Mouse (Mus musculus): ENCODE data around the gene Otop3. TPM values are rescaled to one million over a fixed set of nuclear protein-coding genes. Genes with fewer than 3 reads are reported as not detected.

The Otop3 gene
- total RNA-seq (2014; rRNA removed) (not detected in 2 replicates), polyA plus RNA-seq (2012; rRNA removed) (not detected in 2 replicates)

- Histone ChIP-seq H3K9ac (ENCODE audit: low read depth, low read length) (no peak within 1 kb of the TSS), H3K4me1 (ENCODE audit: control insufficient read depth, insufficient read depth, low read length) (peaks cover 6% of the 10 kb centered on the region; the same call in 1 of the 2 replicates), H3K4me3 (ENCODE audit: insufficient read depth, low read depth, low read length) (no peak within 1 kb of the TSS), H3K36me3 (ENCODE audit: control insufficient read depth, insufficient read depth, low read length) (no peaks in the 10 kb centered on the region), H3K27me3 (ENCODE audit: control insufficient read depth, insufficient read depth, low read length) (peaks cover 6% of the 10 kb centered on the region; the same call in 1 of the 2 replicates), H3K79me2 (ENCODE audit: control insufficient read depth, insufficient read depth, low read length) (no peaks in the 10 kb centered on the region), H3K27ac (replicated peaks; ENCODE audit: insufficient read depth, low read depth, low read length) (no peak within 1 kb of the TSS)
- WGBS: 6% methylated on average over 29 of the region's 29 CpGs
- no peak for DNase-seq (ENCODE audit: extremely low read depth, low read depth, low spot score)
- TF ChIP-seq POLR2A (IDR thresholded peaks at IDR 0.05; ENCODE audit: extremely low read depth, insufficient read depth, low read length) (no peak), CTCF (IDR thresholded peaks at IDR 0.05; ENCODE audit: low read depth, low read length) (no peak)
These were observed at the start of gene Otop3 for GRCm38 (mm10) chr11:115334531-115334930. TSS of gene Otop3 (plus strand) at chr11:115334731.

- no peak overlapping the region for H3K27ac ChIP-seq (replicated peaks; ENCODE audit: insufficient read depth, low read depth, low read length)
- 68% methylated on average over 4 of the region's 4 CpGs for WGBS
- peaks cover 17% of the 10 kb centered on the region; the same call in 1 of the 2 replicates for H3K36me3 ChIP-seq (ENCODE audit: control insufficient read depth, insufficient read depth, low read length)
- H3K4me3 ChIP-seq (ENCODE audit: insufficient read depth, low read depth, low read length): no peak overlapping the region
- H3K4me1 ChIP-seq (ENCODE audit: control insufficient read depth, insufficient read depth, low read length): peaks cover 2% of the 10 kb centered on the region; the same call in 1 of the 2 replicates
- H3K79me2 ChIP-seq (ENCODE audit: control insufficient read depth, insufficient read depth, low read length): peaks cover 6% of the 10 kb centered on the region; the same call in 1 of the 2 replicates
- no peak for DNase-seq (ENCODE audit: extremely low read depth, low read depth, low spot score)
- TF ChIP-seq POLR2A (IDR thresholded peaks at IDR 0.05; ENCODE audit: extremely low read depth, insufficient read depth, low read length): no peak
- no peak for TF ChIP-seq CTCF (IDR thresholded peaks at IDR 0.05; ENCODE audit: low read depth, low read length)
- H3K9ac ChIP-seq (ENCODE audit: low read depth, low read length): peak overlapping the region; percentile 19; the same call in 1 of the 2 replicates
- H3K27me3 ChIP-seq (ENCODE audit: control insufficient read depth, insufficient read depth, low read length): no peaks in the 10 kb centered on the region
These were observed 49.2 kb upstream of the Otop3 start for GRCm38 (mm10) chr11:115285282-115285681.

GRCm38 (mm10) chr11:115286201-115286993, 48.1 kb upstream of the Otop3 start:
- no peak for TF ChIP-seq POLR2A (IDR thresholded peaks at IDR 0.05; ENCODE audit: extremely low read depth, insufficient read depth, low read length)
- TF ChIP-seq CTCF (IDR thresholded peaks at IDR 0.05; ENCODE audit: low read depth, low read length): no peak
- H3K36me3 ChIP-seq (ENCODE audit: control insufficient read depth, insufficient read depth, low read length): peaks cover 20% of the 10 kb centered on the region; the same call in 1 of the 2 replicates
- peaks cover 10% of the 10 kb centered on the region for H3K4me1 ChIP-seq (ENCODE audit: control insufficient read depth, insufficient read depth, low read length)
- 84% methylated on average over 19 of the region's 19 CpGs for WGBS
- peaks cover 11% of the 10 kb centered on the region; the same call in 1 of the 2 replicates for H3K79me2 ChIP-seq (ENCODE audit: control insufficient read depth, insufficient read depth, low read length)
- no peak for DNase-seq (ENCODE audit: extremely low read depth, low read depth, low spot score)
- no peak overlapping the region for H3K9ac ChIP-seq (ENCODE audit: low read depth, low read length)
- H3K27me3 ChIP-seq (ENCODE audit: control insufficient read depth, insufficient read depth, low read length): no peaks in the 10 kb centered on the region
- no peak overlapping the region for H3K27ac ChIP-seq (replicated peaks; ENCODE audit: insufficient read depth, low read depth, low read length)
- no peak overlapping the region for H3K4me3 ChIP-seq (ENCODE audit: insufficient read depth, low read depth, low read length)

DNA sequence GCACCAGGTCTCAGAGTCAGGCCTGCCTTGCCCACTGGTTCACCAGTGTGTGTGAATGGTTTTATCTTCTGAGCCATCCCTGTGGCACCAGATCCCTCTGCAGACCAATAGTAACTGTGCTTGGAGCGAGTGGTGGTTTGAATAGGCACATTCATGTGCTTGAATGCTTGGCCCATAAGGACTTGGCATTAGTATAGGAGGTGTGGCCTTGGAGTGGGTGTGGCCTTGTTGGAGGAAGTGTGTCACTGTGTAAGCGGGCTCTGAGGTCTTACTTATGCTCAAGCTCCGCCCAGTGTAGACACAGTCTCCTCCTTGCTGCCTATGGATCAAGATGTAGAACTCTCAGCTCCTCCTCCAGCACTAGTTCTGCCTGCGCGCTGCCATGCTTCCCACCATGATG, 47.1 kb upstream of the Otop3 start:
- Histone ChIP-seq H3K27me3 (ENCODE audit: control insufficient read depth, insufficient read depth, low read length) (no peaks in the 10 kb centered on the region), H3K4me3 (ENCODE audit: insufficient read depth, low read depth, low read length) (no peak overlapping the region)
- DNase-seq (ENCODE audit: extremely low read depth, low read depth, low spot score): peak; percentile 58

DNA sequence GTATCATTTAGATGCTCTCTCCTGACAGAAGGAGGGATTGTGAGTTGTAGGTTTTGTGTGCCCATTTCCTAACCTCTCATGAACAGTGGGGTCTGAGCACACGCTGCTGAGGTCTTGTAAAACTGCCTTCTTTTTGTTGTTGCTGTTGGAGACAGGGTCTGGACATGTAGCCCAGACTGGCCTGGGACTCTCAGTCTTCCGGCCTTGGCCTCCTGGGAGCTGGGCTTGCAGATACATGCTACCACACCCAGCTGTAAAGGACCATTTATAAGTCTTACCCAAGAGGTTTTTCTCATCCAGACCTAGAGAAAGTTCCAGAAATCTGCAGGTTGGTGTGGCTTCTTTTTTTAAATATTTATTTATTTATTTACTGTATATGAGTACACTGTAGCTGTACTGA, 46.2 kb upstream of the Otop3 start:
- Histone ChIP-seq H3K4me1 (ENCODE audit: control insufficient read depth, insufficient read depth, low read length) (peaks cover 19% of the 10 kb centered on the region), H3K4me3 (ENCODE audit: insufficient read depth, low read depth, low read length) (no peak overlapping the region), H3K36me3 (ENCODE audit: control insufficient read depth, insufficient read depth, low read length) (peaks cover 19% of the 10 kb centered on the region; the same call in 1 of the 2 replicates), H3K79me2 (ENCODE audit: control insufficient read depth, insufficient read depth, low read length) (peaks cover 16% of the 10 kb centered on the region; the same call in 1 of the 2 replicates), H3K9ac (ENCODE audit: low read depth, low read length) (no peak overlapping the region), H3K27ac (replicated peaks; ENCODE audit: insufficient read depth, low read depth, low read length) (no peak overlapping the region), H3K27me3 (ENCODE audit: control insufficient read depth, insufficient read depth, low read length) (no peaks in the 10 kb centered on the region)
- no peak for DNase-seq (ENCODE audit: extremely low read depth, low read depth, low spot score)
- WGBS: 95% methylated on average over 2 of the region's 2 CpGs
- TF ChIP-seq CTCF (IDR thresholded peaks at IDR 0.05; ENCODE audit: low read depth, low read length): no peak

More for the DNA sequence above, 47.1 kb upstream of the Otop3 start:
- Histone ChIP-seq H3K4me1 (ENCODE audit: control insufficient read depth, insufficient read depth, low read length) (peaks cover 19% of the 10 kb centered on the region), H3K27ac (replicated peaks; ENCODE audit: insufficient read depth, low read depth, low read length) (no peak overlapping the region), H3K36me3 (ENCODE audit: control insufficient read depth, insufficient read depth, low read length) (peaks cover 20% of the 10 kb centered on the region; the same call in 1 of the 2 replicates), H3K9ac (ENCODE audit: low read depth, low read length) (no peak overlapping the region), H3K79me2 (ENCODE audit: control insufficient read depth, insufficient read depth, low read length) (peaks cover 16% of the 10 kb centered on the region; the same call in 1 of the 2 replicates)
- TF ChIP-seq CTCF (IDR thresholded peaks at IDR 0.05; ENCODE audit: low read depth, low read length): no peak
- TF ChIP-seq POLR2A (IDR thresholded peaks at IDR 0.05; ENCODE audit: extremely low read depth, insufficient read depth, low read length): no peak
- WGBS: 79% methylated on average over 5 of the region's 5 CpGs
